Mouse (Mus musculus) heart, postnatal 0 days (tissue): ENCODE data around the gene Aco1. TPM values are rescaled to one million over a fixed set of nuclear protein-coding genes. Genes with fewer than 3 reads are reported as not detected.

Experiments used
- ATAC-seq: fragments of 200-750 bp; cut with Nextera tagmentation; 2 replicates; pipeline ENCODE4 v1.8.0; 2017; ENCODE audit warnings: low read depth, moderate number of reproducible peaks, moderate library complexity; ENCODE audit not compliant: insufficient read depth
- DNase-seq: peaks from one replicate; pipeline ENCODE4 v3.0.0-alpha.2; 2016; ENCODE audit warnings: low spot score
- H3K27ac ChIP-seq: fragments of 300-500 bp; sonication (generic); 2 replicates; pipeline ENCODE4 v1.5.1; 2014; ENCODE audit warnings: low read depth, mild to moderate bottlenecking
- H3K27me3 ChIP-seq: fragments of 300-500 bp; sonication (generic); 2 replicates; pipeline ENCODE4 v1.6.1; 2014; ENCODE audit warnings: low read length, mixed read lengths; ENCODE audit not compliant: control insufficient read depth, insufficient read depth
- H3K36me3 ChIP-seq: fragments of 300-500 bp; sonication (generic); replicated peaks from 2 replicates; pipeline ENCODE4 v1.6.1; 2014; ENCODE audit warnings: low read length, mixed read lengths; ENCODE audit not compliant: control insufficient read depth, insufficient read depth
- H3K4me1 ChIP-seq: fragments of 300-500 bp; sonication (generic); 2 replicates; pipeline ENCODE4 v1.6.1; 2014; ENCODE audit warnings: antibody characterized with exemption; ENCODE audit not compliant: control insufficient read depth, insufficient read depth
- H3K4me2 ChIP-seq: fragments of 300-500 bp; sonication (generic); 2 replicates; pipeline ENCODE4 v1.6.1; 2014; ENCODE audit warnings: low read depth, mild to moderate bottlenecking, low read length, moderate library complexity
- H3K4me3 ChIP-seq: fragments of 300-500 bp; sonication (generic); 2 replicates; pipeline ENCODE4 v1.5.1; 2014; ENCODE audit warnings: low read depth, low read length
- H3K9ac ChIP-seq: fragments of 300-500 bp; sonication (generic); replicated peaks from 2 replicates; pipeline ENCODE4 v1.6.1; 2014; ENCODE audit warnings: low read depth, low read length, mixed read lengths
- H3K9me3 ChIP-seq: fragments of 300-500 bp; sonication (generic); replicated peaks from 2 replicates; pipeline ENCODE4 v1.6.1; 2016; ENCODE audit warnings: low read length; ENCODE audit not compliant: control insufficient read depth
- CTCF ChIP-seq: IDR thresholded peaks from 2 replicates; pipeline ENCODE4 v1.5.1; 2016; ENCODE audit warnings: antibody characterized with exemption, control low read depth, low read depth
- EP300 ChIP-seq: IDR thresholded peaks from 2 replicates; pipeline ENCODE4 v1.6.1; 2016; ENCODE audit warnings: antibody characterized with exemption, low read depth
- WGBS: fragments of 180-500 bp; shearing (Covaris S2); extraction: QIAGEN DNeasy Blood & Tissue Kit; methylation state at CpG from one replicate; pipeline ENCODE4 v1.1.7; 2014; 5-methylcytosine and 5-hydroxymethylcytosine counted together
- polyA plus RNA-seq: library from polyadenylated mRNA; unstranded; fragments of >200 nt; fragmentation: Nextera tagmentation; extraction: Ambion mirVana; gene quantifications from 2 replicates; pipeline ENCODE4 v1.2.1, GENCODE M21; 2015
- total RNA-seq: library from RNA; depleted of rRNA; stranded (reverse); fragments of >200 nt; gene quantifications from 2 replicates; pipeline ENCODE4 v1.2.3, GENCODE M21; 2014; ENCODE audit warnings: low replicate concordance

Gene Aco1
- total and polyA plus RNA-seq, 2 experiments from 2014 or later: 28.0 to 42.6 TPM

DNA sequence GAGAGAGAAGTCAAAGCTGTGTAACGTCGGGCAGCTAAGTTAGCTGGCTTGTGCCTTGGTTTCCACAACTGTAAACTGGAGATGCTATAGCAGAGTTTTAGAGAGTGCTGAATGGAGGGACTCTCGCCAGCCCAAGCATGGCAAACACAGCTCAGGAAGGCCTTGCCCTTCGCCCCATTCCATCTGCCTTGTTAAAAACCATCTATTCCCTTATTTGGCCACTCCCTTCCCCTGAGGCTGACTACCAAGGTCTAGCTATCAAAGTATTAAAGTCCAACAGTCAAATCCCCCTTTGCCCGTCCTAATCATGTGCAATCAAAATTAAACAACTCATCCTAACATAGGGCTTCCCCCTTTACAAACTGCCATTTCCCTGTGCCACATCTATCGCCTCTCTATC is 40.9 kb downstream of the Aco1 start:
- peaks cover 96% of the 10 kb centered on the region for H3K36me3 ChIP-seq
- no peak overlapping the region for H3K4me2 ChIP-seq
- no peaks in the 10 kb centered on the region for H3K4me1 ChIP-seq
- no peak overlapping the region for H3K9ac ChIP-seq
- TF ChIP-seq EP300: no peak
- no peak for TF ChIP-seq CTCF
- ATAC-seq: no peak
- H3K27ac ChIP-seq: no peak overlapping the region
- H3K9me3 ChIP-seq: no peaks in the 10 kb centered on the region
- 88% methylated on average over 6 of the region's 6 CpGs for WGBS
- H3K4me3 ChIP-seq: no peak overlapping the region
- no peaks in the 10 kb centered on the region for H3K27me3 ChIP-seq
- DNase-seq: no peak

- Histone ChIP-seq H3K9me3 (no peaks in the 10 kb centered on the region), H3K36me3 (peaks cover 97% of the 10 kb centered on the region)
Observed at GRCm38 (mm10) chr4:40184470-40184869, 41.6 kb downstream of the Aco1 start.

DNA sequence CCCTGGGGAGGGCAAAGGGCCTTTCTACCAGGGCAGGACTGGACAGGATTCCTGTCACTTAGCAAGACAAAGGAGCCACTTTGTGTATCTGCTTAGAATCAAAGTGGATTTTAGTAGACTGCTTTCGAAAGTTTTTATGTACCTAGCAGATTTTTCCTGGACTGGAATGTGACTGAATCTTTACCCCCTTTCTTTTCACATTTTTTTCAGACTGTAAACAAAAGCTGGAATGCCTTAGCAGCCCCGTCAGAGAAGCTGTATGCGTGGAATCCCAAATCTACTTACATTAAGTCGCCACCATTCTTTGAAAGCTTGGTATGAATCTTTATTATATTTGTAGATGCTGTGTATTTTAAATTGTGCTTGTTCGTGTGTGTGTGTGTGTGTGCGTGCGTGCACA is 45.1 kb downstream of the Aco1 start:
- H3K4me1 ChIP-seq: no peaks in the 10 kb centered on the region
- ATAC-seq (no peak), DNase-seq (no peak)
- H3K9ac ChIP-seq: no peak overlapping the region
- no peaks in the 10 kb centered on the region for H3K27me3 ChIP-seq
- WGBS: 85% methylated on average over 7 of the region's 7 CpGs
- H3K4me3 ChIP-seq: no peak overlapping the region
- H3K36me3 ChIP-seq: peaks cover 89% of the 10 kb centered on the region
- no peak overlapping the region for H3K27ac ChIP-seq
- H3K9me3 ChIP-seq: no peaks in the 10 kb centered on the region
- no peak overlapping the region for H3K4me2 ChIP-seq
- no peak for TF ChIP-seq EP300
- no peak for TF ChIP-seq CTCF

More at GRCm38 (mm10) chr4:40184470-40184869, 41.6 kb downstream of the Aco1 start:
- no peaks in the 10 kb centered on the region for H3K27me3 ChIP-seq
- no peak overlapping the region for H3K27ac ChIP-seq
- WGBS: 82% methylated on average over 5 of the region's 5 CpGs
- TF ChIP-seq CTCF: no peak
- no peak overlapping the region for H3K4me2 ChIP-seq
- no peak for ATAC-seq
- H3K4me3 ChIP-seq: no peak overlapping the region
- no peaks in the 10 kb centered on the region for H3K4me1 ChIP-seq
- no peak overlapping the region for H3K9ac ChIP-seq
- DNase-seq: no peak

- 45% methylated on average over 2 of the region's 2 CpGs for WGBS
- H3K27me3 ChIP-seq: no peaks in the 10 kb centered on the region
- no peak for TF ChIP-seq EP300
- TF ChIP-seq CTCF: no peak
- no peaks in the 10 kb centered on the region for H3K9me3 ChIP-seq
- H3K9ac ChIP-seq: no peak overlapping the region
- H3K4me2 ChIP-seq: no peak overlapping the region
- no peak overlapping the region for H3K27ac ChIP-seq
- ATAC-seq: no peak
- no peak overlapping the region for H3K4me3 ChIP-seq
- H3K4me1 ChIP-seq: no peaks in the 10 kb centered on the region
- H3K36me3 ChIP-seq: peaks cover 78% of the 10 kb centered on the region
- no peak for DNase-seq
Observed at GRCm38 (mm10) chr4:40192246-40192645, 49.4 kb downstream of the Aco1 start.

GRCm38 (mm10) chr4:40193461-40193860 is 50.6 kb downstream of the Aco1 start:
- H3K27me3 ChIP-seq: no peaks in the 10 kb centered on the region
- no peak overlapping the region for H3K4me2 ChIP-seq
- DNase-seq (no peak), ATAC-seq (no peak)
- peaks cover 78% of the 10 kb centered on the region for H3K36me3 ChIP-seq
- H3K4me3 ChIP-seq: no peak overlapping the region
- WGBS: 66% methylated on average over 9 of the region's 9 CpGs
- H3K4me1 ChIP-seq: no peaks in the 10 kb centered on the region
- no peak overlapping the region for H3K9ac ChIP-seq
- H3K9me3 ChIP-seq: no peaks in the 10 kb centered on the region
- no peak overlapping the region for H3K27ac ChIP-seq
- no peak for TF ChIP-seq CTCF

DNA sequence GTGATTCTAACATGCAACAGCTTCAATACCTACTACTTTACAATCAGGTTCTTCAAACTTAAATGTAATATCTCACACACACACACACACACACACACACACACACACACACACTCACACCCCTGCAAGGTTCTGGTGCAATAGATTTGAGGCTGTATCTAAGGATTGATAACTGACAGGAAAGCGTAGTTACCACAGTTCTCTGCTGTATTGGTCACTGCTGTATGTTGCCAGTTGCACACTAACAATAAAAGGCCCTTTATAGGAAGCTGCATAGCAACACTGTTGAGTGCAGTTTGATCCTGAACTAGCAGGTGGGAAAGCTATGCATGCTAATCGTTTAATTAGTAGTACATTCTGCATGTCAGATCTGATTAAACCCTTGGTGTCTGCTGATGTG is 52.5 kb downstream of the Aco1 start:
- TF ChIP-seq CTCF: no peak
- no peak for TF ChIP-seq EP300
- no peak for ATAC-seq
- Histone ChIP-seq H3K4me3 (no peak overlapping the region), H3K27ac (no peak overlapping the region), H3K27me3 (no peaks in the 10 kb centered on the region), H3K36me3 (peaks cover 71% of the 10 kb centered on the region), H3K9me3 (no peaks in the 10 kb centered on the region), H3K9ac (no peak overlapping the region), H3K4me1 (no peaks in the 10 kb centered on the region), H3K4me2 (no peak overlapping the region)
- WGBS: 92% methylated on average over 2 of the region's 2 CpGs
- no peak for DNase-seq
